Mouse (Mus musculus): ENCODE measurements around the gene Kcne2.

The Kcne2 gene

GRCm38 (mm10) chr16:92313953-92314741, 22.0 kb downstream of the Kcne2 start:
- DNase-seq = peak; percentile 56

- no peak for DNase-seq
These were observed 24.0 kb downstream of the Kcne2 start for GRCm38 (mm10) chr16:92316049-92316738.

- DNase-seq = no peak
These were observed 27.3 kb downstream of the Kcne2 start for GRCm38 (mm10) chr16:92319353-92320109.

GRCm38 (mm10) chr16:92320361-92320760, 28.2 kb downstream of the Kcne2 start:
- DNase-seq = no peak

- DNase-seq = no peak
These were observed 29.2 kb downstream of the Kcne2 start, which contains the start of gene Fam243 for GRCm38 (mm10) chr16:92321341-92321740. TSS of gene Fam243 (minus strand) at chr16:92321441.

- DNase-seq = no peak
These were observed 32.3 kb downstream of the Kcne2 start for GRCm38 (mm10) chr16:92324309-92325061.

GRCm38 (mm10) chr16:92325062-92325406, 32.8 kb downstream of the Kcne2 start:
- no peak for DNase-seq

GRCm38 (mm10) chr16:92327911-92328310, 35.7 kb downstream of the Kcne2 start:
- DNase-seq = peak; percentile 84

- DNase-seq = peak; percentile 73
These were observed 38.8 kb downstream of the Kcne2 start for GRCm38 (mm10) chr16:92330966-92331365.

GRCm38 (mm10) chr16:92334600-92334999, 42.4 kb downstream of the Kcne2 start:
- DNase-seq = no peak

GRCm38 (mm10) chr16:92336280-92336679, 44.1 kb downstream of the Kcne2 start:
- DNase-seq = peak; percentile 76

GRCm38 (mm10) chr16:92340612-92341511, 48.7 kb downstream of the Kcne2 start:
- peak; percentile 68 for DNase-seq

- no peak for DNase-seq
These were observed 53.0 kb downstream of the Kcne2 start for GRCm38 (mm10) chr16:92345177-92345576.

- DNase-seq = no peak
These were observed 54.2 kb downstream of the Kcne2 start for GRCm38 (mm10) chr16:92346297-92346916.
